Mouse (Mus musculus): ENCODE results near the gene 2810408A11Rik. TPM values are rescaled to one million over a fixed set of nuclear protein-coding genes. Genes with fewer than 3 reads are reported as not detected.

Gene 2810408A11Rik
- polyA plus RNA-seq, 1 experiment from 2014 or later: 26.0 TPM

DNA sequence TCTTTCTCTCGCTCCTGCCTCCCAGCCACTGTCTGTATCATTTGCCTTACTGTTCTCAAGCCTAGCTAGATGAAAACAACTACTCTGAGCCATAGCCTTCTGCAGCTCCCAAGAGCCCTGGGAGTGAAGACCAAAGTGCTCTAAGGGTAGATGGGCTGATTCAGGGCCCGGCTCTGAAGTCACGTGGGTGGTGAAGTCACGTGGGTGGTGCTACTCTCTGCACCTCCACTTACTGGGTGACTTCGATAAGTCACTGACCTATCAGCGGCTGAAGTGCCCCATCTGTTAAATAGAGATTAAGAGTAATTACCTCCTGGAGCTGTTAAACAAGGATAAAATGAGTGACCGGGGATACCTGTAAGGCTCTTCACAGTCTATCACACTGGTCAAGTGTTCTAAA lies 46.8 kb downstream of the 2810408A11Rik start:
- DNase-seq (ENCODE audit: low spot score): no peak

DNA sequence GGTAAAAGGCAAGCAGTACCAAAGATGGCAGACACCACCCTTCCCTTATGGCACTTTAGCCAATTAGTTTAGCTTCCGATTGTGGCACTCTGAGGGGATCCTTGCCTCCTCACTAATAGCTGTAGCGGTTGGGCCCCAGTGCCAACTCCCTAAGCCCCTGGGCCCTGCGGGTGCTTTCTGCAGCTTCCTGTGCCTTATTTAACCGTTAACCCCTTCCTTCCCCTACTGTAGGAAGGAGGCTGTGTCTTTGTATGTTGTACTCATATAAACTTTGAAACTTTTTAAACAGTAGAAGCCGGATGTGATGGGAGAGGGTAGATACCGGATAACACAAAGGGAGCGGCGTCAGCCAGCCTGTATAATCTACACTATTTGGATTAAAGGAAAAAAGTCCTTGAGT lies 50.0 kb downstream of the 2810408A11Rik start:
- peak; percentile 65 for DNase-seq (ENCODE audit: low spot score)

DNA sequence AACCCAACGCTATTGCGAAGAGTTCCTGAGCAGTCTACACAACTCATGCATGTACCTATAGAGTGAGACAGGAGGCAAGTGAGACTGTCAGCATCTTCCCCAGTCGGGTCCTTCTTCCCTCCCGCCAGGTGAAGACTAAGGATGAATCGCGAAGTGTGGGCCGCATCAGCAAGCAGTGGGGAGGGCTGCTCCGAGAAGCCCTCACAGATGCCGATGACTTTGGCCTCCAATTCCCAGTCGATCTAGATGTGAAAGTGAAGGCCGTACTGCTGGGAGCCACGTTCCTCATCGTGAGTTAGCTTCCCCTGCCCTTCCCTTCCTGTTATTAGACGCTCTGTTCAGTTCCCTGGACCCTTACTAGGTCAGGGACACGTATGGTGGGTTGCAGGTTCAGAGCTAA lies 50.9 kb downstream of the 2810408A11Rik start:
- no peak for DNase-seq (ENCODE audit: low spot score)

DNA sequence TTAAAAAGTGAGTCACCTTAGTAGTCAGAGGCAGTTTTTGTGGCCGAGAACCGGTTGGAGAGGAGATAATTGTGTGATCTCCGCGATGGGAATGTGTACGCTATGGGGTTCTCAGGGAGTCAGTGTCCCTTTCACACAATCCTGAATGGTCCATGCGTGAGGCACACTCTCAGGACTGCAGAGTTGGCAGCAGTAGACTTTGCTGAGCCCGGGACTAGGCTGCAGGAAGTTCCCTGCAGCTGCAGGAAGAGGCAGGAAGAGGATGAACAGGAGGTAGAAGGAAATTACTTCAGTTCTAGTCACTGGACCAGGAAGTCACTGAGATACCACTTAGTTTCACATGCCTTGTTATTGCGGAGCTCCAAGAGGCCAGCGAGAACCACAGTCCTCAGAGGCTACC lies 51.7 kb downstream of the 2810408A11Rik start:
- no peak for DNase-seq (ENCODE audit: low spot score)

DNA sequence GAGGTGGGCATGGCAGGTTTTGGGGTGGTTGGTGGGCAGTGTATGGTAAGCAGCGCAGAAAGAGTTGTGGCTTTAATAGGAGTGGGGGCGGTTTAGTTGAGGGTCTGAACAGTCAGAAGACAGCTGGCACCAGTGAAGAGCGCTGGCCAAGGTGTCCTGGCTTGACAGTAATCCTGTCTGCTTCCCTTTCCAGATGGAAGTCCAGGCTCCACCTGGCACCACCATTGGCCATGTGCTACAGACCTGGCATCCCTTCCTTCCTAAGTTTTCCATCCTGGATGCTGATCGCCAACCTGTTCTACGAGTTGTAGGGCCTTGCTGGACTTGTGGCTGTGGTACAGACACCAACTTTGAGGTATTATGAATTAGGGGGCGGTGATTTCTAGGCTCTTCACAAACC lies 52.8 kb downstream of the 2810408A11Rik start:
- DNase-seq (ENCODE audit: low spot score): no peak

Small RNA genes within 50 kb of the gene (microRNA-seq; reads per million reads assigned to microRNA genes)
- not detected for gene Mir6924 (ENCODE audit: borderline number of aligned reads)

Other genes with a start within 250 kb of the 2810408A11Rik start
- gene Sox15, start 245.7 kb downstream of the 2810408A11Rik start, polyA plus RNA-seq (2015; fragmentation: Nextera tagmentation; extraction: Ambion mirVana): 0.15 and 0.22 TPM in 2 replicates
- gene Mpdu1, start 238.3 kb downstream of the 2810408A11Rik start, polyA plus RNA-seq (2015; fragmentation: Nextera tagmentation; extraction: Ambion mirVana): 71.1 and 75.2 TPM in 2 replicates
- 32.5 and 33.3 TPM in 2 replicates for gene Cd68, start 234.8 kb downstream of the 2810408A11Rik start, polyA plus RNA-seq (2015; fragmentation: Nextera tagmentation; extraction: Ambion mirVana)
- 560 and 602 TPM in 2 replicates for gene Eif4a1, start 228.6 kb downstream of the 2810408A11Rik start, polyA plus RNA-seq (2015; fragmentation: Nextera tagmentation; extraction: Ambion mirVana)
- 60.2 and 69.1 TPM in 2 replicates for gene Senp3, start 218.9 kb downstream of the 2810408A11Rik start, polyA plus RNA-seq (2015; fragmentation: Nextera tagmentation; extraction: Ambion mirVana)
- 0.31 and 0.49 TPM in 2 replicates for gene Tnfsf13, start 215.2 kb downstream of the 2810408A11Rik start, polyA plus RNA-seq (2015; fragmentation: Nextera tagmentation; extraction: Ambion mirVana)
- 2.6 and 2.7 TPM in 2 replicates for gene Tnfsf12, start 205.1 kb downstream of the 2810408A11Rik start, polyA plus RNA-seq (2015; fragmentation: Nextera tagmentation; extraction: Ambion mirVana)
- 1.5 and 2.1 TPM in 2 replicates for gene Tnfsfm13, start 204.9 kb downstream of the 2810408A11Rik start, polyA plus RNA-seq (2015; fragmentation: Nextera tagmentation; extraction: Ambion mirVana)
- 20.6 and 22.4 TPM in 2 replicates for gene Polr2a, start 142.3 kb downstream of the 2810408A11Rik start, polyA plus RNA-seq (2015; fragmentation: Nextera tagmentation; extraction: Ambion mirVana)
- 0.14 TPM in 1 of 2 replicates, not detected in the other for gene Slc35g3, start 139.0 kb downstream of the 2810408A11Rik start, polyA plus RNA-seq (2015; fragmentation: Nextera tagmentation; extraction: Ambion mirVana)
- gene Zbtb4, start 135.1 kb downstream of the 2810408A11Rik start, polyA plus RNA-seq (2015; fragmentation: Nextera tagmentation; extraction: Ambion mirVana): 2.5 and 2.6 TPM in 2 replicates
- 3.2 and 3.4 TPM in 2 replicates for gene Chrnb1, start 105.0 kb downstream of the 2810408A11Rik start, polyA plus RNA-seq (2015; fragmentation: Nextera tagmentation; extraction: Ambion mirVana)
- 0.65 and 0.84 TPM in 2 replicates for gene Fgf11, start 99.1 kb downstream of the 2810408A11Rik start, polyA plus RNA-seq (2015; fragmentation: Nextera tagmentation; extraction: Ambion mirVana)
- 11.2 and 12.8 TPM in 2 replicates for gene Tmem102, start 95.4 kb downstream of the 2810408A11Rik start, polyA plus RNA-seq (2015; fragmentation: Nextera tagmentation; extraction: Ambion mirVana)
- not detected in 2 replicates for gene Gm39566, start 85.7 kb downstream of the 2810408A11Rik start, polyA plus RNA-seq (2015; fragmentation: Nextera tagmentation; extraction: Ambion mirVana)
- not detected in 2 replicates for gene Spem2, start 82.5 kb downstream of the 2810408A11Rik start, polyA plus RNA-seq (2015; fragmentation: Nextera tagmentation; extraction: Ambion mirVana)
- not detected in 2 replicates for gene Spem1, start 78.8 kb downstream of the 2810408A11Rik start, polyA plus RNA-seq (2015; fragmentation: Nextera tagmentation; extraction: Ambion mirVana)
- 1.2 and 1.9 TPM in 2 replicates for gene Nlgn2, start 63.2 kb downstream of the 2810408A11Rik start, polyA plus RNA-seq (2015; fragmentation: Nextera tagmentation; extraction: Ambion mirVana)
- 325 and 342 TPM in 2 replicates for gene Tmem256, start 62.5 kb downstream of the 2810408A11Rik start, polyA plus RNA-seq (2015; fragmentation: Nextera tagmentation; extraction: Ambion mirVana)
- gene Plscr3, start 54.6 kb downstream of the 2810408A11Rik start, polyA plus RNA-seq (2015; fragmentation: Nextera tagmentation; extraction: Ambion mirVana): 68.4 and 70.4 TPM in 2 replicates
- 1.1 and 1.5 TPM in 2 replicates for gene Tnk1, start 42.3 kb downstream of the 2810408A11Rik start, polyA plus RNA-seq (2015; fragmentation: Nextera tagmentation; extraction: Ambion mirVana)
- gene Tmem95, start 23.0 kb downstream of the 2810408A11Rik start, polyA plus RNA-seq (2015; fragmentation: Nextera tagmentation; extraction: Ambion mirVana): not detected in 2 replicates
- gene Kctd11, start 19.6 kb downstream of the 2810408A11Rik start, polyA plus RNA-seq (2015; fragmentation: Nextera tagmentation; extraction: Ambion mirVana): 1.7 and 2.3 TPM in 2 replicates
- gene Acap1, start 5.4 kb downstream of the 2810408A11Rik start, polyA plus RNA-seq (2015; fragmentation: Nextera tagmentation; extraction: Ambion mirVana): 150 and 176 TPM in 2 replicates
- gene Neurl4, start 85 bp upstream of the 2810408A11Rik start, polyA plus RNA-seq (2015; fragmentation: Nextera tagmentation; extraction: Ambion mirVana): 6.2 and 7.5 TPM in 2 replicates
- 94.8 and 106 TPM in 2 replicates for gene Gps2, start 12.9 kb upstream of the 2810408A11Rik start, polyA plus RNA-seq (2015; fragmentation: Nextera tagmentation; extraction: Ambion mirVana)
- gene Eif5a, start 21.0 kb upstream of the 2810408A11Rik start, polyA plus RNA-seq (2015; fragmentation: Nextera tagmentation; extraction: Ambion mirVana): 2,117 and 2,260 TPM in 2 replicates
- gene Ybx2, start 34.8 kb upstream of the 2810408A11Rik start, polyA plus RNA-seq (2015; fragmentation: Nextera tagmentation; extraction: Ambion mirVana): 2.6 and 3.6 TPM in 2 replicates
- 11.7 and 11.9 TPM in 2 replicates for gene Slc2a4, start 47.2 kb upstream of the 2810408A11Rik start, polyA plus RNA-seq (2015; fragmentation: Nextera tagmentation; extraction: Ambion mirVana)
- 14.4 and 14.8 TPM in 2 replicates for gene Cldn7, start 63.8 kb upstream of the 2810408A11Rik start, polyA plus RNA-seq (2015; fragmentation: Nextera tagmentation; extraction: Ambion mirVana)
- 24.1 and 25.6 TPM in 2 replicates for gene Ctdnep1, start 80.2 kb upstream of the 2810408A11Rik start, polyA plus RNA-seq (2015; fragmentation: Nextera tagmentation; extraction: Ambion mirVana)
- 92.6 and 98.6 TPM in 2 replicates for gene Elp5, start 81.5 kb upstream of the 2810408A11Rik start, polyA plus RNA-seq (2015; fragmentation: Nextera tagmentation; extraction: Ambion mirVana)
- gene Gabarap, start 90.2 kb upstream of the 2810408A11Rik start, polyA plus RNA-seq (2015; fragmentation: Nextera tagmentation; extraction: Ambion mirVana): 400 and 425 TPM in 2 replicates
- 52.2 and 61.3 TPM in 2 replicates for gene Phf23, start 94.8 kb upstream of the 2810408A11Rik start, polyA plus RNA-seq (2015; fragmentation: Nextera tagmentation; extraction: Ambion mirVana)
- 20.6 and 21.0 TPM in 2 replicates for gene Dvl2, start 99.6 kb upstream of the 2810408A11Rik start, polyA plus RNA-seq (2015; fragmentation: Nextera tagmentation; extraction: Ambion mirVana)
- gene Acadvl, start 114.4 kb upstream of the 2810408A11Rik start, polyA plus RNA-seq (2015; fragmentation: Nextera tagmentation; extraction: Ambion mirVana): 105 and 107 TPM in 2 replicates
- gene Dlg4, start 116.0 kb upstream of the 2810408A11Rik start, polyA plus RNA-seq (2015; fragmentation: Nextera tagmentation; extraction: Ambion mirVana): 3.8 and 6.6 TPM in 2 replicates
- 0.31 and 0.49 TPM in 2 replicates for gene Asgr1, start 153.1 kb upstream of the 2810408A11Rik start, polyA plus RNA-seq (2015; fragmentation: Nextera tagmentation; extraction: Ambion mirVana)
- gene Asgr2, start 191.7 kb upstream of the 2810408A11Rik start, polyA plus RNA-seq (2015; fragmentation: Nextera tagmentation; extraction: Ambion mirVana): 0.26 and 0.42 TPM in 2 replicates
- 5.3 and 6.0 TPM in 2 replicates for gene Mgl2, start 229.3 kb upstream of the 2810408A11Rik start, polyA plus RNA-seq (2015; fragmentation: Nextera tagmentation; extraction: Ambion mirVana)